Mouse (Mus musculus) cerebellum, adult 2 months (tissue): ENCODE results near the gene Amigo3. TPM values are rescaled to one million over a fixed set of nuclear protein-coding genes. Genes with fewer than 3 reads are reported as not detected.
A peak's percentile ranks its signal among the peaks of the same experiment; 100 is the strongest.

ENCODE experiments used
- DNase-seq, 2 experiments: peaks; one replicate each; pipeline ENCODE4 v3.0.0; 2021
- H3K27ac ChIP-seq: fragments of 200-500 bp; 2 replicates; pipeline ENCODE4 v1.5.1; 2012; ENCODE audit warnings: low read length, control low read depth, inconsistent platforms; ENCODE audit not compliant: insufficient read depth
- H3K27me3 ChIP-seq: fragments of 200-500 bp; 2 replicates; pipeline ENCODE4 v1.6.1; 2012; ENCODE audit warnings: inconsistent platforms, mild to moderate bottlenecking, low read length, moderate library complexity; ENCODE audit not compliant: control insufficient read depth, insufficient read depth
- H3K4me1 ChIP-seq: fragments of 200-500 bp; 2 replicates; pipeline ENCODE4 v1.6.1; 2011; ENCODE audit warnings: low read length; ENCODE audit not compliant: control insufficient read depth, insufficient read depth
- H3K4me3 ChIP-seq: fragments of 200-500 bp; replicated peaks from 2 replicates; pipeline ENCODE3; 2011; ENCODE audit warnings: mild to moderate bottlenecking, low read depth, low read length, control low read depth; ENCODE audit not compliant: insufficient read depth
- CTCF ChIP-seq: fragments of 200-500 bp; IDR thresholded peaks from 2 replicates; pipeline ENCODE4 v1.5.1; 2011; ENCODE audit warnings: low read depth, mild to moderate bottlenecking, control low read depth, low read length, moderate library complexity, borderline replicate concordance; ENCODE audit not compliant: insufficient read depth
- POLR2A ChIP-seq: fragments of 200-500 bp; IDR thresholded peaks from 2 replicates; pipeline ENCODE4 v1.6.1; 2011; ENCODE audit warnings: low read length, control low read depth, borderline replicate concordance; ENCODE audit not compliant: insufficient read depth
- WGBS: fragments of 180-500 bp; shearing (Covaris S2); methylation state at CpG from one replicate; pipeline ENCODE4 v1.1.7; 2018; 5-methylcytosine and 5-hydroxymethylcytosine counted together
- polyA plus RNA-seq: library from polyadenylated mRNA; depleted of rRNA; stranded (reverse); fragments of >200 nt; gene quantifications from 2 replicates; pipeline ENCODE4 v1.2.3, GENCODE M21; 2012

Amigo3 gene
- polyA plus RNA-seq, 1 experiment: 2.7 TPM

DNA sequence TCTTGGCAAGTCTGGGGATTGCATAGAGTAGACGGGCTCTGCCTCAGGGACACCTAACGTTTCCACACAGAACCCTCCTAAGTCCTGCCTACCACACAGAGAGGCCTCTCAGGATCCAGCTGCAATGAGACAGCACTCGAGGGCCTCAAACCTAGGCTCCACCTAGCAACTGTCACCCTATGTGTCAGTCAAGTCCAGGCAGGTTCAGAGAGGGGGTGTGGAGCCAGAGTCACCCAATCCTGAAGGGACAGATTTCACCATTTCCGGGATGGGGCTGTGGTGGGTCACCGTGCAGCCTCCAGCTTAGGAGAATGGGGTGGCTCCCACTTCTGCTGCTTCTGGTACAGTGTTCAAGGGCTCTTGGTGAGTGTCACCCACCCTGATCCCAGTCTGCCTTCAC, 27.2 kb downstream of the Amigo3 start, which contains the start of gene Mst1:
Gene Mst1 (plus strand): TSS at position 269 of the 400 bp plus-strand sequence.
- Histone ChIP-seq H3K27me3 (no peaks in the 10 kb centered on the region), H3K4me3 (peak within 1 kb of the TSS; percentile 61), H3K4me1 (peaks cover 26% of the 10 kb centered on the region), H3K27ac (peak within 1 kb of the TSS; percentile 75)
- TF ChIP-seq CTCF (no peak), POLR2A (no peak)
- whole genome bisulfite sequencing: 85% methylated on average over 5 of the region's 5 CpGs
- DNase-seq: no peak

DNA sequence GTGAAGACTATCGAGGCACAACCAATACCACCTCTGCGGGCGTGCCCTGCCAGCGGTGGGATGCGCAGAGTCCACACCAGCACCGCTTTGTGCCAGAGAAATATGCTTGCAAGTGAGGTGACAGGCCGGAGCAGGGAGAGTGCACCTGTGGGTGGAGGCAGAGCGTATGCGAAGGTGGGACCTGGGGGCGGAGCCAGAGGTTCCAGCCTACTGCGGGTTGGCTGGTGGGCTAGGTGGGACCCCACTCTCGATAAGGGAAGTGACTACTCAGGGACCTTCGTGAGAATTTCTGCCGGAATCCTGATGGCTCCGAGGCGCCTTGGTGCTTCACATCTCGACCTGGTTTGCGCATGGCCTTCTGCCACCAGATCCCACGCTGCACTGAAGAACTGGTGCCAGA, 29.6 kb downstream of the Amigo3 start:
- no peak overlapping the region for H3K27ac ChIP-seq
- no peaks in the 10 kb centered on the region for H3K27me3 ChIP-seq
- H3K4me3 ChIP-seq: no peak overlapping the region
- no peak for DNase-seq
- 6% methylated on average over 19 of the region's 19 CpGs for WGBS
- no peak for TF ChIP-seq POLR2A
- no peak for TF ChIP-seq CTCF
- H3K4me1 ChIP-seq: peaks cover 19% of the 10 kb centered on the region

DNA sequence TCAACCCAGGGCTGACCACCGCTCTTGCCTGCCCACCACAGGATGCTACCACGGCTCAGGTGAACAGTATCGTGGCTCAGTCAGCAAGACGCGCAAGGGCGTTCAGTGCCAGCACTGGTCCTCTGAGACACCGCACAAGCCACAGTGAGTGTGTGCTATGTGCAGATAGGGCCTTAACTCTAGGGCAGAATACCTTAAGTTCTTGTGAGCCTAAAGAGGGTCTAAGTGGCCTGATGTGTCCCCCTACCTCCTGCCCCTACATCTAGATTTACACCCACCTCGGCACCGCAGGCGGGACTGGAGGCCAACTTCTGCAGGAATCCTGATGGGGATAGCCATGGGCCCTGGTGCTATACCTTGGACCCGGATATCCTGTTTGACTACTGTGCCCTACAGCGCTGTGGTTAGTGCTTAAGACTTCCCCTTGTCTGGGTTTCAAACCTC, 30.1 kb downstream of the Amigo3 start, which contains the start of gene Rnf123:
Gene Rnf123 (minus strand): TSS at position 359 of the 444 bp plus-strand sequence.
- WGBS: 37% methylated on average over 12 of the region's 12 CpGs
- no peak within 1 kb of the TSS for H3K27ac ChIP-seq
- no peak for DNase-seq
- H3K27me3 ChIP-seq: no peaks in the 10 kb centered on the region
- peaks cover 15% of the 10 kb centered on the region for H3K4me1 ChIP-seq
- no peak for TF ChIP-seq CTCF
- TF ChIP-seq POLR2A: no peak; the same call in 1 of the 2 replicates
- H3K4me3 ChIP-seq: no peak within 1 kb of the TSS

DNA sequence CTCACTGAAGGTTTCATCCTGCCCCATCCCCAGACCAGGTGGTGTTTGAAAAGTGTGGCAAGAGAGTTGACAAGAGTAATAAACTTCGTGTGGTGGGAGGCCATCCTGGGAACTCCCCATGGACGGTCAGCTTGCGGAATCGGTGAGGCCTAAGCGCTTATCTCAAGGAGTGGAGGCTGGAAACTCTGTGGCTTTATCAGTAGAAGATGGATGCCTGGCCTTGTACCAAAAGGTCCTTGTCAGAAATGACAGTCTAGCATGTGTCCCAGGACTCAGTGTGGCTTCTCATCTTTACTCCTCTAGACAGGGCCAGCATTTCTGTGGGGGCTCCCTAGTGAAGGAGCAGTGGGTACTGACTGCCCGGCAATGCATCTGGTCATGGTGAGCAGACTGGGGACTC, 30.6 kb downstream of the Amigo3 start:
- TF ChIP-seq POLR2A (no peak), CTCF (no peak)
- 90% methylated on average over 6 of the region's 6 CpGs for WGBS
- Histone ChIP-seq H3K4me3 (no peak overlapping the region), H3K4me1 (peaks cover 15% of the 10 kb centered on the region), H3K27me3 (no peaks in the 10 kb centered on the region), H3K27ac (no peak overlapping the region)
- DNase-seq: no peak

DNA sequence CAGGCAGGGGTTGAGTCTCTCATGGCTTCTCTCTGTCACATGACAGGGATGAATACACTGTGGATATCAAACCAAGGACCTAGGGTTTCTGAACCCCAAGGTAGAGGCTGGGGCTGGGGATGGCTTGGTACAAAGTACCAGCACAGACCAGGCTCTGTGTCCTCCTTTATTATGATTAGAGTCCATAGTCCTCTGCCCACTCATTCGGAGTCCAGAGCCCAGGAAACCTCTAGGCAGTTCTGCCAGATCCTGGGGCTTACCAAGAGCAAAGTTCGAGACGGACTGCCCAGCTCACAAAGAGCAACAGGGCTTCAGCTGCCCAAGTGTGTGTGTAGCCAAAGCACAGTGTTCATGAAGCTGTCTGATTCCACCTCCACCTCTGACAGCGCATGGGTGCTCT, 32.3 kb downstream of the Amigo3 start:
- Histone ChIP-seq H3K27ac (no peak overlapping the region), H3K4me3 (no peak overlapping the region), H3K4me1 (peaks cover 11% of the 10 kb centered on the region), H3K27me3 (no peaks in the 10 kb centered on the region)
- WGBS: 88% methylated on average over 4 of the region's 4 CpGs
- no peak for TF ChIP-seq POLR2A
- no peak for TF ChIP-seq CTCF
- DNase-seq: no peak

DNA sequence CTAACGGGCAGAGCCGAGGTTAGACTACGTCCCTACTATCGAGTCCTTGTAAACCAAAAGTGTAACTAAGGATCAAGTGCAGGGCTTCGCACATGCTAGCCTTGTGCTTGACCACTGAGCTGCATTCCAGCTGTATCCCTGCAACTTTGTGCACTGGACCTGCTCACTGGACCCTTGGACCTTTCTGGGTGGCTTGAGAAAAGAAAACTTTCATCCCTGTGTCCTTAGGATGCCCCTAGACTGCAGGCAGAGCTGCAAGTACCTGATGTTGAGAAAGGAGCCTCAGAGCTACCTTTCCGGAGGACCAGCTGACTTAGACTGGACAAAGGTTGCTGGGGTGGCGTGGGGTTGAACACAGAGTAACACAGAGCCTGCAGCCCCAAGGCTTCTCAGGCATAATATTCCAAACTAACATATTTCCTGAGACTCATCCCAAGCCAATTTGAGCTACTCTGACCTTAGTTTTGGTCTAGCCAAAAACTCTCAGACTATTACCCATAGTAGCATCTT, 37.7 kb downstream of the Amigo3 start:
- TF ChIP-seq CTCF (no peak), POLR2A (no peak)
- Histone ChIP-seq H3K27me3 (no peaks in the 10 kb centered on the region), H3K4me1 (no peaks in the 10 kb centered on the region; the same call in 1 of the 2 replicates), H3K27ac (no peak overlapping the region), H3K4me3 (no peak overlapping the region)
- 96% methylated on average over 7 of the region's 7 CpGs for WGBS
- no peak for DNase-seq

DNA sequence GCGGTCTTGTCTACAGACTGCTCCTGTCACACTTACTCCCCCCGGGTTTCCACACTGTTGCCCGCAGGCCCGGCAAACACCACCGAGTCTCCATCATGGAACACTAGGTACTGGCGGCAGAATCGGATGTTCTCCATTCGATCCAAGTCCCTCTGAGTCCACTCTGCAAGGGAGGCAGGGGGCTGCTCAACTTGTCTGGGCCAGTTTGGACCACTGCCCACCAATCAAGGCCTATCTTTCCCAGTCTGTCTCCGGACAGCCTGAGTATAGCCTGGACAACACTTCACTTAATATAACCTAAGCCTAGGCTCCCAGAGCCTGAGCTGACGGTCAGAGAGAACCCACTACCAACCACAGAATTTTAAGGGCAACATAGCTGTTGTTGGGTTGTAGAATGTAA, 40.6 kb downstream of the Amigo3 start:
- WGBS: 27% methylated on average over 10 of the region's 10 CpGs
- TF ChIP-seq POLR2A (no peak), CTCF (no peak)
- Histone ChIP-seq H3K27me3 (no peaks in the 10 kb centered on the region), H3K27ac (0 out of 2 replicates have a peak overlapping the region, but pooled peaks have one; percentile 40), H3K4me1 (peaks cover 11% of the 10 kb centered on the region), H3K4me3 (peak overlapping the region; percentile 61)
- DNase-seq: peak in 1 of 2 experiments; percentile 42

DNA sequence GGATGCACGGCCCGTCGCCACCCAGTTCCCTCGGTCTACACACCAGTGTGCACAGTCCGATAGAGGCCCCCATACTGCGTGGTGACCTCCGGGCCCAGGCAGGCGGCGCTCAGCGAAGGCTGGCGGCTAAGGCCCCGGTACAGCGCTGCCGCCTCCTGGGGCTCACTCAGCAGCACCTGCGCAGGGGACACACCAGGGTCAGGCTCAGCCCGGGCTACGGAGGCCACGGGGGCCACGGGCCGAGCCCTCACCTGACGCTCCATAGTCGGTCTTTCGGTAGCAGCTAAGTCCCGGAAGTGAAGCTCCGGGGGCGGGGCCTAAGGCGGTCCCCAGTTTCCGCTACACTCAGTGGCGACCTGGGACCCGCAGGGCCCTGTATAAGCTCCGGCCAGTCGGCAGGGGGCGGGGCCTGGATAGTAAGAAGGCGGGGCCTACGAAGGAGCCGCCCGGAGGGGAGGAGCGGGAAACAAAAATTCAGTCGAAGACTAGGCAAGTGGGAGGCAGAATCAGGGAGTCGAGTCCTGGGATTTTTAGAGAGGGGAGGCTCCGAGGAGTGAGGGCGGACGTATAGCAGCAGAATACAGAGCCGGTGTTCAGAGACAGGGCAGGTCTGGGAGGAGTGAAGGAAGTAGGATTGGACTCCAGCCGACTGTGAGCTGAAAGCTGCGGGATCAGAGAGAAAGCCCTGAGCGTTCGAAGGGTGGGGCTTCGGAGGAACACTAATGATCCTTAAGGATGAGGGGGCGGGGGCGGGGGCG, 41.4 kb downstream of the Amigo3 start, which contains the start of gene Apeh:
Gene Apeh (minus strand): TSS at position 423 of the 758 bp plus-strand sequence.
- H3K4me1 ChIP-seq: peaks cover 15% of the 10 kb centered on the region
- TF ChIP-seq CTCF: no peak
- no peak for TF ChIP-seq POLR2A
- peak within 1 kb of the TSS; percentile 61 for H3K4me3 ChIP-seq
- under 1% methylated on average over 52 of the region's 52 CpGs for WGBS
- peak; percentile 92 to 93 for DNase-seq
- no peaks in the 10 kb centered on the region for H3K27me3 ChIP-seq
- peak within 1 kb of the TSS; percentile 68 for H3K27ac ChIP-seq
